Mouse (Mus musculus): ENCODE data around the gene Gm20388. TPM values are rescaled to one million over a fixed set of nuclear protein-coding genes. Genes with fewer than 3 reads are reported as not detected.
A peak's percentile ranks its signal among the peaks of the same experiment; 100 is the strongest.

Gene Gm20388
- total RNA-seq, 2 experiments from 2014 or later: 18.5 to 23.8 TPM

DNA sequence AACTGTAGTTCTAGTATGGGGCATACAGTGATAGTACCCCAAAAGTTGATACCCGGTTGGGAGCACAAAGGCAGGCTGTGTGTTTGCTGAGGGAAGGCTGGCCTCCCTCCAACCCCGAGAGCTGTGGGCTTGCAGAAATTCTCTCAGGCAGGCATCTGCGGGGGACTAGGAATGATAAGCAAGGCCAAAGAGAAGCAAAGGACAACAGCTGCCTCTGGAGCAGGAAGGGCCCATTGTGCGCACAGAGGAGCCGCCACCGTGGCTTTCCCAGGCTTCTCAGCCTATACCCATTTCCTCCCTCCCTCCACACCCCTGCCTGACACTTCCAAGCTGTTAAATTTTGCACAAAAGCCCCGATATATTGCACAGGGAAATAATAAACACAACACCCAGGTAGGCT, 3423.2 kb downstream of the Gm20388 start:
- ATAC-seq (replicated peaks; ENCODE audit: poor library complexity, severe bottlenecking): no peak

DNA sequence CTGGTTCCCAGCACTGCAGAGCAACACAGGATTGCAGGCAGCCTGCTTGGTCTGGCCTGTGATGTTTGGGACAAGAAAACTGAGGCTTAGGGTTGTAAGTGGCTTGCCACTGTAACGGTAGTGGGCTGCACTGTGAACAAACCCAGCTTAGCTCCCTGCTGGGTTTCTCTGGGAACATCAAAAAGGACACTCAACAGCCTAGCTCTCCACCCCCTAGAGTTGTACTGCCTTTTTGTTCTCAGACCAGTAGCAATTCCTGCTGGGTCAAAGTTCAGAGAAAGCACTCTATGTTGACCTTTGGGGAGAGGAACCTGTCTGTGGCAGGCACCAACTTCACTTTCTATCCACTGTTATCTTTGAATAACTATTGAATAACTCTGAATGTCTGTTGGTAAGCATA, 3423.8 kb downstream of the Gm20388 start:
- no peak for ATAC-seq (replicated peaks; ENCODE audit: poor library complexity, severe bottlenecking)

DNA sequence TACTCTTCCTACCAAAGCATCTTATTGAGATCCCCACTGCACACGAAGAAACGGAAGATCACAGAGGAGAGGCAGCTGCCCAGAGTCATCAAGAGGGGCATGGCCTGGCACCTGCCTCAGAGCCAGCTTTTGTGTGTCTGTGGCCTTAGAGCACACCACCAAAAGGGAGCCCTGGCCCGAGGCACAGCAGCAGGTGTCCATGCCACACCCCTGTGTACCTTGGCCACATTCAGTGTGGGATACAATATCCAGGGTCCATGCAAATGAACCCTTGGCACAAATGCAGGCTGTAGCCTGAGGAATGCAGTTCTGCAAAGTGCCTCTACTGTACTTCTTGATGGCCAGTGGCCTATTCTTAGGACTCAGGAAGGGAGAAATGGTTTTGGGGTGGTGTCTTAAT, 3426.8 kb downstream of the Gm20388 start:
- no peak for ATAC-seq (replicated peaks; ENCODE audit: poor library complexity, severe bottlenecking)

DNA sequence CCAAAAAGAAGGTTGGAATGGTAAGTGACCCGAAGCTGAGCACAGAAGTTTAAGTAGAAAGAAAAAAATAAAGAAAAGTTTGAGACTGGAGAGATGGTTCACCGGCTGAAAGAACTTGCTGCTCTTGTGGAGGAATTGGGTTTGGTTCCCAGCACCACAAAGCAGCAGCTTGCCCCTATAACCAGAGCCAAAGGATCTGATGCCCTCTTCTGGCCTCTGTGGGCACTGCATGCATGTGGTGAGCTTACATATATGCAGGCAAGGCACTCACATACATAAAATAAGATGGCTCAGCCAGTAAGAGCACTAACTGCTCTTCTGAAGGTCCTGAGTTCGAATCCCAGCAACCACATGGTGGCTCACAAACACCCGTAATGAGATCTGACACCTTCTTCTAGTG, 3429.4 kb downstream of the Gm20388 start:
- ATAC-seq (replicated peaks; ENCODE audit: poor library complexity, severe bottlenecking): no peak

DNA sequence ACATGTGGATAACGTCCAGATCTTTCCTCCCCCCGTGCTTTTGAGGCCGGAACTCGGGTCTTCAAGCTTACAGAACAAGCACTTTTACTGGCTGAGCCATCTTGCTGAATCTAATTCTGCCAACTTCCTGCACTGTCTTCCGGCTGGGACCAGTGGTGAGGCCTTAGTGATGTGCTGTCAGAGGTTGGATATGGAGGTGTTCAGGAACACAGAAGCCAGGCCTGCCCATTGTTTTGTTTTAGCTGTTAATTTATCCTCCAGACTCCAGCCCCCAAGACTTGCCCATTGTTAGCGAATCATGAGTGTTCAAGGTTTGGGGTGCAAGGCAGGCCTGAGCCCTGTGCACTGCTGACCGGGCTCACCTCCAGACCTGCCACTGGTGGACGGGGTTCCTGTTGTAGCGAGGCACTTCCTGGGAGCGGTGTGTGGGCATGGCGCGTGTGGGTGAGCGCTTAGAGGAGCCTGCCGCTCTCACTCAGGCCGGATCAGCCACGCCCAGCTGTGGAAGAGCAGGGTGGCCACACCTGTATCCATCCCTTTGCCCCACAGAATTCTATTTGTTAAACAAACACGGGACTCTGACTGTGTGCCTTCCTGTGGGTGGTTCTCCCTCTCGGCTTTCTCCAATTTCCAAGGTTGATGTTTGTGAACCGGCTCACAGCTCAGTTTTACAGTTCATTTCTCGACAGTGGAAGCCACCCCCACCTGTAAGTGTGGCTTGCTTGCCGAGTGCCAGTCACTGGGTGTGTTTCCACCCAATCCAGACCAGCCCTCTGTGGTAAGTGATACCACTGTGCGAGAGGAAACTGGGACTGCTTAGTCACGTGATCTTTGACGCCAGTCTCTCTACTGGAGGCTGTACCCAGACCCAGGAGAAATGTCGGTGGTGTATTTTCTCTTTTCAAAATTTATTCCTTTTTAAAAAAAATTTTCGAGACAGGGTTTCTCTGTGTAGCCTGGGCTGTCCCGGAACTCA, 3430.7 kb downstream of the Gm20388 start:
- peak; percentile 48 for ATAC-seq (replicated peaks; ENCODE audit: poor library complexity, severe bottlenecking)

DNA sequence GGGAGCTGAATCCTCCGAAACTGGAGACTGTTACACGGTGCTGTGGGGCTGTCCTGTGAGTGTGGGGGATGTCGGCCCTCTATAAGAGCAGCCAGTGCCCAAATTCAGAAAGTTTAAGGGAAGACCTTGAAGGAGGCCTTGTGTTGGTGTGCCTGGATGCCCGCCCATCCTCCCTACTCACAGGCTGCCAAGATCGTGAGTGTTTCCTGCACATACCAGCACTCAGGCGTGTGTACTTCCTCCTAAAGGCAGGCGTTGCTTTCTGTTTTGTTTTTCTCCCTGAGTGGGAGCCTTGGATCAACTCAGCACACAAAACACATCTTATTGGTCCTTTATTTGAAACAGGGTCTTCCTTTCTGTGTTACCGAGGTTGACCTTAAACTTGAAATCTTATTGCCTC, 3431.6 kb downstream of the Gm20388 start:
- peak; percentile 67 for ATAC-seq (replicated peaks; ENCODE audit: poor library complexity, severe bottlenecking)

DNA sequence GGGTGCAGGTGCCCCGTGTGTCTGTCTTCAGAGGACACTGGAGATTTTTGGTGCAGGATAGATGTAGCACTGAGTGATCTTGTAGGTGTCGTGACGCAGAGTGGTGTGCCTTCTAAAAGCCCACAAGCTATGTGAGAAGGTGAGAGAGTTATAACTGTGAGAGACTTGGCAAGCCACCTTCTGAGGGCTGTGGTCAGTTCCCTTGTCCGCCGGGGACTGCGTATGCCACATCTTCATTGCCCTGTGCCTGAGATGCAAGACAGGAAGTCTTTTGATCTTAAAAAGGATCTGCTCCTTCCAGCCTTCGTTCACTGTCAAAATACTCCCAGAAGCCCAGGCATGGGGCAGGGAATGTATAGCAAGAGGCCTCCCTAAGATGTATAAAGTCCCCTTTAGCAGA, 3432.3 kb downstream of the Gm20388 start:
- ATAC-seq (replicated peaks; ENCODE audit: poor library complexity, severe bottlenecking): no peak

DNA sequence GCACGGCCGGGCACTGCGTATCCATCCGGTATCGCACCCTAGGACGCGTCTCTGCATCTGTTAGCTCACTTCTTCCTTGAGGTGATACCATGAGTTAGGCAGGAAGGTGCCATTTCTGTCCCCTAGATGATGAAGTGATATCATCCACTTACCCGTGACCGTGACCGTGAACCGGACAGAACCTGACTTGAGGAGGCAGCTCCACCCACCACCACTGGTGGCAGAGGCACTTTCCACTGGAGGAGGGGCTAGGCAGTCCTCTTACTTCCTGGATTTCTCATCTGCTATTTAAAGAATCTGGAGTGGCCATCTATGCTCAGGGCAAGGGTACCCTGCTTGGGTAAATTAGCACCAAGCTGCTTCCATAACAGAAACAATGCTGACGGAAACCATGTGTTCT, 3432.8 kb downstream of the Gm20388 start:
- peak; percentile 57 for ATAC-seq (replicated peaks; ENCODE audit: poor library complexity, severe bottlenecking)

DNA sequence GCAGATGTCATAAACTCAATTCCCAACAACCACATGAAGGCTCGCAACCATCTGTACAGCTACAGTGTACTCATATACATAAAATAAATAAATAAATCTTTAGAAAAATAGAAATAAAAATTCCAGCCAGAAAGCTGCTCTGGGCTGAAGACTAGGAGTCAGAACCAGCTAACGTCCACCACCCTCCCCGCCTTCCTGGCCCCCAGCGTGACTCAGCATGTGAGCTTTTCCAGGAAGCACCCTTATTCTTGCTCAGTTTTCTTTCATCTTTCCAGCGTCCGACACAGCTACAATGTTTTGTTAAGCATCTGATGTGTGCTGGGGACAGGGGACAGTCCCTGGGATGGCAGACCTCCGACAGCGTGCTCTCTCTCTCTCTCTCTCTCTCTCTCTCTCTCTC, 3434.5 kb downstream of the Gm20388 start:
- no peak for ATAC-seq (replicated peaks; ENCODE audit: poor library complexity, severe bottlenecking)

DNA sequence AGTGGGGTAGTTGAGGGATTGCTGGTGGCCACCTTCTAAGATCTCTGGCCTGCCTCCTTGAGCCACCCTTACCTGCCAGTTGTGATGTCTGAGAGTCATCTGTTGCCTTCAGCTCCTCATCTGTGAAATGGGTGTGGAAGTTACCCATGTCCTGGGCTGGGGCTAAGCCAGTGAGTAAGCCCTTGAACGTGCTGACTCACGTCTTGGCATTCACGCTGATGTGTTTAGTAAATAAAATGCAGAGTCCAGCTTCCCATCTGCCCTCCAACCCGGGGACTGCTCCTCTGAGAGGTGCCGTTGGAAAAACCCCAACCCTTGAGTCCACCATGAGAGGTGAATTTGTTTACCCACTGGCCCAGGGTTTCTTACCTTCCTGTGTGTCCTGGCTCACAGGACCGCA, 3435.2 kb downstream of the Gm20388 start:
- ATAC-seq (replicated peaks; ENCODE audit: poor library complexity, severe bottlenecking): no peak

DNA sequence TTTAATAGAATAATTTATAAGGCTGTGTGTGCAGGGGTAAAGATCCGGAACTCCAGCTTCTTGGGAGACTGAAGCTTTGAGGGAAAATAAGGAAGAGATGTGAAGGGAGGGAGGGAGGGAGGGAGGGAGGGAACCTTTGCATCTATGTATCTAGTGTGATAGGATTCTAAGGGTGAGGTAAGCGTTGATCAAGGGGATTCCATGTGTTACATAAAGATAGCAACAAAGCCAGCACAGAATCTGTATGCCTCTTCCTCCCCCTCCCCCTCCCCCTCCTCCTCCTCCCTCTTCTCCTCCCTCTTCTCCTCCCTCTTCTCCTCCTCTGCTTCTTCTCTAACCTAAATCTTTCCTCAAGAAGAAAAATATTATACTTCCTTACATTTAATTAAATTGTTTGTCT, 3436.7 kb downstream of the Gm20388 start:
- ATAC-seq (replicated peaks; ENCODE audit: poor library complexity, severe bottlenecking): no peak

DNA sequence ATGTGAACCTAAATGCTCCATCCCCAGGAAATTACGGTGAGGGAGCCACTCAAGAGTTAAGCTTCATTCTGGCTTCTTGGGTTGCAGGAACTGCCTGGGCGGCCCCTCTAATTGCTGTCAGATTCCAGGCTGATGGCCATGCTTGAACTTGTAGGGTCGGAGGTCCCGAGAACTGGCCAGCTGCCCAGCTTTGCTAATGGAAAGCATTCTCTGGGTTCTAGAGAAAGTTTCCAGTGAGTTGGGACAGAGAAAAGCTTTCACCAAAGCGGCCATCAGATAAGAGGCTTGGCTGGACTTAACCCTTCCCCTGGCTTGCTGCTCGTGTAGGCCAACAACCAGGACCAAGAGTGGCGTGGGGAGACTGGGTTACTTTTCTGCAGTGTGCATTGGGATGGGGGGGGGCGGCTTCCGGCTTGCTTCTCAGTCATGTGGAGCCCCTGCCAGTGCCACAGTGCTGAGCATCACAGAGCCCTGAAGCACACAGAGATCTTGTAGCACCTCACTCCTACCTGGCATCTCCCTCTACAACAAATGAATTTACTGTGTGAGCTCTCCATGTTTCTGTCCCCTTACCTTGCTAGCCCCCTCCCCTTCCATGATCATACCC, 3437.7 kb downstream of the Gm20388 start:
- no peak for ATAC-seq (replicated peaks; ENCODE audit: poor library complexity, severe bottlenecking)

DNA sequence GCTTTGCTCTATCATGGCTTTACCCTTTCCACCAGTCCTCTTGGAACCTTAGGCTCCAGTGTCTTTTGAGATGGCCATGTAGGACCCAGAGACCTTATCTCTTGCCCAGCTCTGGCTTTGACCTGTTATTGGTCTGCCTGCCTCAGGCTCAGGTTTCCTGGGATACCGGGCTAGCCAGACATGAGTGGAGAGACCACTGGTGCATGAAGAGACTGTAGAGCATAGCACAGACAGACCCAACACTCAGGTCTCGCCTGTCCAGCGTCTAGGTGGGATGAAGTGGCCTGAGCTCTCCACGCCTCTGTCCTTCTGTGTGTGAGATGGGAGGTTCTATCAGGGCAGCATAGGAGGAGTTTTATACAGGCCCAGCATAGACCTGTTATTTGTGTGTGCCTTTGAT, 3438.4 kb downstream of the Gm20388 start:
- ATAC-seq (replicated peaks; ENCODE audit: poor library complexity, severe bottlenecking): no peak

DNA sequence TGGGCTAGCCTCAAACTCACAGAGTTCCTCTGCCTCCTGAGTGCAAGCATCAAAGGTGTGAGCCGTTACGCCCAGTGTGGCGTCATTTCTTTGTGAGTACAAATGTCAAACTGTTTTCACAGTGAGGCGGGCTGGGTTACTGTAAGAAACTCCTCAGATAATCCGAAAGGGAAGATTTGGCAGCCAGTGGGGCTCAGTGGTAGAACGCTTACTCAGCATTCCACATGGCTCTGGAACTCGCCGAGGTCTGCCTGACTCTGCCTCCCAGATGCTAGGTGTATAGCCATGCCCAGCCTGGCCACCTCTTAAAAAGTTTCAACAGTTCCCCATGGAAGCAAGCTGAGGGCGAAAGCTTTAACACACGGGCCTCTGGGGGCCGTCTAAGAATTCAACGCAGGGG, 3441.5 kb downstream of the Gm20388 start:
- no peak for ATAC-seq (replicated peaks; ENCODE audit: poor library complexity, severe bottlenecking)

DNA sequence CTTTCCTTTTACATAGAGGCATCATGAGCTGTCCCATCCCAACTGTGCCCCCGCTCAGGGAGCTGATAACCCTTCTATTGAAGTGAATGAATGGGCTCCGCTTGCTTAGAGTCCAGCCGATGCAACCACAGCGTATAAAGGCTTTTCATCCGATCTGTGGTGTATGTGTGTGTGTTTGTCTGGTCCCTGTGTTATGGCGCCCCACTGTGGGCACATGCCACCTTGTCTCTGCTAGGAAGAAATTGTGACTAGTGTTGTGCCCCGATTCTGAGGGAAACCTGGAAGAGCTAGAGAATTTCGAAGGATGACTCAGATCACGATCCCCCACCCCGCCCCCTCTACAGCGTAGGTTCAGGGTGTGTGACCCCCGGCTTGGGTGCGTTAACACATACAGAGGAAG, 3442.1 kb downstream of the Gm20388 start:
- ATAC-seq (replicated peaks; ENCODE audit: poor library complexity, severe bottlenecking): peak; percentile 69

DNA sequence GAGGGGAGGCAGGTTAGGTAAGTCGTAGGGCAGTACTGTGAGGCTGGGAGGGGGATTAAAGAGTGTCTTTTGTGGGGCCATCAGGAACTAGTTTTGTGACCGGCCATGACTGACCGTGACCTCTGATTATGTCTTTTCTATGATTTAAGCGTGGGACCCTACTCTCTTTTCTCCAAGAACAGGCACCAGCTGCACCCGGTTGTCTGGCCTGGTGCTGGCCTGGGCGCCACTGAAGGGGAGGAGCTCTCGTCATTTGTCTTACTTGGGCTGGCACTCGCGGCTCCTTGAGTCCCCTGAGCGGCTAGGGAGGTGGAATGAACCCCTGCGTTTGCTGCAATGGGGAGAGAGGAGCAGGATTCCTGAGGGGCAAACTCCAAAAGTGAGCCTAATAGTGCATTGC, 3442.6 kb downstream of the Gm20388 start:
- peak; percentile 13; the same call in 1 of the 2 replicates for ATAC-seq (replicated peaks; ENCODE audit: poor library complexity, severe bottlenecking)

DNA sequence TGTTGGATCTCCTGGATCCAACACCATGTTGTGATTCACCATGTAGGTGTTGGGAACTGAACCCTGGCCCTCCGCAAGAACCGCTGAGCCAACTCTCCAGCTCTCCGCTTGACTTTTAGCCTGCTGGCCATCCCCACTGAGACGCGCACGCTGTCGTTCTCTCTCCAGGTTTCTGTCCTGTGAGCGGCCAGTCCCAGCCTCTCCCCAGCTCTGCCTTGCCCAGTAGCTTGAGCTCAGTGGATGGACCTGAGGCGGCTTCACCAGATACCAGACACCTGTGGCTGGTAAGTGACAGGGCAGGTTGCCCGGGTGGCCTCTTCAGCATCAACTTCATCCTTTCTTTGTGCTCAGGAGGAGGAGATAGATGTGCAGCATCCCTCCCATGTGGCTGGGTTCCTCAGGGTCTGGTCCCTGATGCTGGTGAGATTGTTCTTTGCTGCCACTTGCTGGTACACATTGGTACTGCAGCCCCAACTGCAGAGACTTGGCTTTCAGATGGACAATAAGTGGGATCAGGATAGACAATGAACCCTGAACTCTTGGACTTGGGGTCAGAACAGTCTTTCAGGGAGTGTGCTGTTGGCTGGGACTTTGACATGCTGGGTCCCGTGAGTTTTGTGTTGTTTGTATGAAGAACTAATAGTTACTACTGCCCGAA, 3450.6 kb downstream of the Gm20388 start:
- peak; percentile 89 for ATAC-seq (replicated peaks; ENCODE audit: poor library complexity, severe bottlenecking)

DNA sequence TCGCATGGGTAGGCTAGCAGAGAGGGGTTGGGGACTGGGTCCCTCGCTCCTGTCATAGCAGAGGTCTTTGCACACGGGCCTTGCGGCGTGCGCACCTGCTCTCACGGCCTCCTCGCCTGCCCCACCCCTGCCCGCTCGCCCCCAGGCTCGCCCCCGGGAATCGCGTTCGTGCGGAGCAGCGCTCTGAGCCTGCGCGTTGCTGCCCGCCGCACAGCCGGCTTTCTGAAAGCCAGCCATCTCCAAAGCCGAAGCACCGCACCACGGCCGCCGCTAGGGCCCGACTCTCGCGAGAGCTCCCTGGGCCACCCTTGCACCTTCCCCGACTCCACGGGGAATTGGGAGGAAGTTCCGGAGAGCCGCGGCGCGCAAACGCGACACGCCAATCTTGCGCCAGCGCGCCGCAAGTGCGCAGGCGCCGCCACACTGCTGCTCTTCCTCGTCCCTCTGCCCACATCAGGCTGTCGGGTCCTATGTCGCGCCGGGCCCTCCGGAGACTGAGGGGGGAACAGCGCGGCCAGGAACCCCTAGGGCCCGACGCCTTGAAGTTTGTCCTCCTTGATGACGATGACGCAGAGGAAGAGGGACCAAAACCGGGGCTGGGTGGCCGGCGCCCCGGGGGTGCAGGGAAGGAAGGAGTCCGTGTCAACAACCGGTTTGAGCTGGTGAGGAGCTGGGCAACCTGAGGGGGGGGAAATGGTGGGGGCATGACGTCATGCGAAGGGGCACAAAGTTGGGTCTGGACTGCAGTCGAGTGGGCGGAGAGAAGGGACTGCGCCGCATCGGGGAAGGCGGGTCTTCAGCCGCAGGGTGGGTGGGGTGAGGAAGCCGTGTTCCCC, 3463.0 kb downstream of the Gm20388 start, which contains the start of gene Tcf25:
Tcf25 (plus strand) TSS at position 351 of the 836 bp plus-strand sequence.
- ATAC-seq (replicated peaks; ENCODE audit: poor library complexity, severe bottlenecking): peak; percentile 81

DNA sequence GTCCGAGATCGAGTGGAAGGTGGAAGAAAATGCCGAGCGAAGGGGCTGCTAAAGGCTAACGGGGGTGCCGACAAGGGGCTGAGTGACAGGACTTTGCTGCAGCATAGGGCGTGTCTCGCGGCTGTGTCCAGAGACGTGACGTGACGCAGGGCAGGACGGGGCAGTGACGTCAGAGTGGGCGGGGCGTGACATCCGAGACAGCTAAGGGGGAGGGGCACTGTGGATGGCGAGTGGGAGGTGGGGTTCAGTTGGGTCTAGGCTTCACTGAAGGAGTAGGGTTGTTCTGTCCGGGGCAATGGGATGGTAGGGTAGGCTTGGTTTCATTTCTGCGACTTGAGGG, 3463.6 kb downstream of the Gm20388 start:
- peak; percentile 81 for ATAC-seq (replicated peaks; ENCODE audit: poor library complexity, severe bottlenecking)

DNA sequence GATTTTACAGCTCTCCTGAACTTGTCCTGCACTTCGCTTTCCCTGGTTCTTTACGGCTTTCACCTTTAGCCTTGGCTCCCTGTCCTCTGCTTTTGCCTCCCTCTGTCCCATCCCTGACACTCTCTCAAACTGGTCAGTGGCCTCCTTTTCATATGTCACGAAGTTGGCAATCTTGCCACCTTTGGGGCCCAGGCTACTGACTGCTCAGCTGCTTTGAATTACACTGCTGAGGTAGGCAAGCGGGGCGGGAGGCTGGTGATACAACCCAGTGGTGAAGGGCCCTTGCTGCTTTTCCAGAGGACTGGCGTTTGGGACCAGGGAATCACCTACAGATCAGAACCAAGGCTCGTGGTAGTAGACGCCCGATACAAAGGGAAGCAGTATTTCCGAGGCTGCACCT, 3465.1 kb downstream of the Gm20388 start:
- ATAC-seq (replicated peaks; ENCODE audit: poor library complexity, severe bottlenecking): no peak
